Mouse (Mus musculus) liver, postnatal 0 days (tissue): ENCODE data around the gene Vdr.

Experiments used
- CTCF ChIP-seq: sonication (generic); IDR thresholded peaks from 2 replicates; pipeline ENCODE4 v1.5.1; 2016; ENCODE audit warnings: antibody characterized with exemption, low read depth
- EP300 ChIP-seq: IDR thresholded peaks from 2 replicates; pipeline ENCODE4 v1.6.1; 2016; ENCODE audit warnings: antibody characterized with exemption, low read depth, mild to moderate bottlenecking

DNA sequence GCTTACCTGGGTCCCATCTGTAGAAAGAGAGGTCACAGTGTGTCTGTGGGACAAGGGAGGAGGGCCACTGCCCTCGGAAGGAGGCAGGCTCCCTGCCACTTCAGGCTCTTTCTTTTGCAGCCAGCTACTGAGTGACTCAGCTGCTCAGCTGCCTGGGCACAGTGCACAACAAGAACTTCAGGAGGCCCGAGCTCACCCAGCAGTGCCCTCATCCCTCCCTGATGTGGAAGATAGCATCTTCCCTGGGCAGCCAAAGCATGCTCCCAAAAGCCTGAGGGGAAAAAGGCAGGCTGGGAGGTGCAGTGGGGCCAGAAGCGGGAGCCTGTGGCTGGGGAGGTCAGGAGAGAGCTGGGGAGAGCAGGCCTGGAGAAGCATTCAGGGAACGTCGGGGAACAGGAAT, 95.7 kb downstream of the Vdr start:
- TF ChIP-seq CTCF (no peak), EP300 (no peak)
